Mouse (Mus musculus) right cerebral cortex, postnatal 10 days (tissue): ENCODE results near the gene Tceal3.
"Not testable (repeated sequence)": the region's sequence is repeated elsewhere in the genome, so short reads cannot be mapped to it uniquely, and the experiment has no call there.

Source experiments
- DNase-seq, 2 experiments: peaks; one replicate each; pipeline ENCODE4 v3.0.0; 2021; ENCODE audit warnings: low spot score in 2 of 2

Tceal3 gene

GRCm38 (mm10) chrX:136590199-136590896, at the start of gene Tceal3:
Gene Tceal3, plus strand, starts transcription at chrX:136590842.
- DNase-seq: peak; percentile 72 to 83

- peak in 1 of 2 experiments; percentile 17 for DNase-seq
These were observed 46.7 kb upstream of the Tceal3 start, which contains the start of gene Kir3dl2 for GRCm38 (mm10) chrX:136543956-136544355. Gene Kir3dl2, minus strand, starts transcription at chrX:136544056.

GRCm38 (mm10) chrX:136569094-136569493, 21.5 kb upstream of the Tceal3 start:
- DNase-seq: not testable (repeated sequence)

GRCm38 (mm10) chrX:136584617-136585016, 6.0 kb upstream of the Tceal3 start:
- DNase-seq: no peak

GRCm38 (mm10) chrX:136590897-136591257, 235 bp downstream of the Tceal3 start:
- no peak for DNase-seq

GRCm38 (mm10) chrX:136599416-136599815, 8.8 kb downstream of the Tceal3 start:
- DNase-seq: peak; percentile 35 to 47

GRCm38 (mm10) chrX:136606951-136607350, 16.3 kb downstream of the Tceal3 start:
- DNase-seq: no peak

GRCm38 (mm10) chrX:136607395-136607794, 16.8 kb downstream of the Tceal3 start:
- no peak for DNase-seq

GRCm38 (mm10) chrX:136611346-136611745, 20.7 kb downstream of the Tceal3 start:
- no peak for DNase-seq

GRCm38 (mm10) chrX:136615889-136616288, 25.2 kb downstream of the Tceal3 start:
- DNase-seq: not testable (repeated sequence)

- peak; percentile 56 to 73 for DNase-seq
These were observed 34.4 kb downstream of the Tceal3 start for GRCm38 (mm10) chrX:136624905-136625569.

GRCm38 (mm10) chrX:136625959-136626358, 35.3 kb downstream of the Tceal3 start:
- DNase-seq: no peak

- peak; percentile 20 to 26 for DNase-seq
These were observed 44.5 kb downstream of the Tceal3 start for GRCm38 (mm10) chrX:136635116-136635515.

GRCm38 (mm10) chrX:136639754-136640153, 49.1 kb downstream of the Tceal3 start:
- DNase-seq: peak; percentile 42 to 74

- DNase-seq: not testable (repeated sequence)
These were observed 55.2 kb downstream of the Tceal3 start for GRCm38 (mm10) chrX:136645857-136646256.

- peak; percentile 51 to 57 for DNase-seq
These were observed 75.7 kb downstream of the Tceal3 start for GRCm38 (mm10) chrX:136666281-136666706.

GRCm38 (mm10) chrX:136666762-136667464, 76.3 kb downstream of the Tceal3 start:
- DNase-seq: peak; percentile 38 to 42

GRCm38 (mm10) chrX:136668794-136669193, 78.2 kb downstream of the Tceal3 start:
- no peak for DNase-seq

GRCm38 (mm10) chrX:136680989-136681388, 90.3 kb downstream of the Tceal3 start:
- DNase-seq: no peak

GRCm38 (mm10) chrX:136691606-136692293, 101.1 kb downstream of the Tceal3 start:
- DNase-seq: not testable (repeated sequence)

- DNase-seq: no peak
These were observed 101.6 kb downstream of the Tceal3 start for GRCm38 (mm10) chrX:136692294-136692675.

- DNase-seq: no peak
These were observed 102.6 kb downstream of the Tceal3 start for GRCm38 (mm10) chrX:136693196-136693595.
